ENCODE assay signal across 9 mouse cellular contexts in genomic region chr14:24762468-24763274, GRCm38 (mm10).
A peak's percentile ranks its signal among the peaks of the same experiment; 100 is the strongest.
DNase-seq lines count a peak whose midpoint lies in the region; ATAC-seq and TF ChIP-seq lines count a peak whose summit lies in the region.
"Had no signal": no experiment of that assay in that cellular context is flagged by ENCODE, and none has a peak within 500 bp of the region (broad histone marks: within the 10 kb centered on the region; RNA-seq: fewer than 3 reads in every experiment).

No protein-coding gene starts in this region.

- 0 out of 2 replicates have a peak, but pooled peaks cover 2% of the 10 kb centered on the region for H3K4me1 ChIP-seq in lung, postnatal 0 days (ENCODE audit: insufficient read depth, low read depth, low read length)
- peaks cover 79% of the 10 kb centered on the region for H3K4me1 ChIP-seq in forebrain, embryonic 13.5 days
- peaks cover 40% of the 10 kb centered on the region for H3K4me1 ChIP-seq in limb, embryonic 13.5 days
- peaks cover 3% of the 10 kb centered on the region; the same call in 1 of the 2 replicates for H3K4me1 ChIP-seq in stomach, embryonic 14.5 days (ENCODE audit: control insufficient read depth, insufficient read depth, low read length)
- H3K4me1 ChIP-seq in heart, embryonic 12.5 days (replicated peaks) = peaks cover 19% of the 10 kb centered on the region

- peak; percentile 27 for TF ChIP-seq CTCF in lung, postnatal 0 days (IDR thresholded peaks at IDR 0.05)

- no peak overlapping the region for H3K4me3 ChIP-seq in lung, postnatal 0 days (ENCODE audit: low read depth, low read length)
- no peak overlapping the region for H3K4me3 ChIP-seq in forebrain, embryonic 13.5 days
- no peak overlapping the region for H3K4me3 ChIP-seq in limb, embryonic 13.5 days
- no peak overlapping the region for H3K4me3 ChIP-seq in stomach, embryonic 14.5 days (ENCODE audit: low read depth, low read length)
- no peak overlapping the region for H3K4me3 ChIP-seq in heart, embryonic 12.5 days

- DNase-seq in lung, postnatal 0 days (ENCODE audit: low spot score) = no peak
- DNase-seq in lung, adult 18-20 months = no peak
- DNase-seq in frontal cortex, postnatal 25 days (ENCODE audit: low spot score in 2 of 2) = no peak
- DNase-seq in heart, adult 11 months = no peak
- DNase-seq: lung, postnatal 4 days had no signal

- H3K4me2 ChIP-seq in lung, postnatal 0 days (replicated peaks; ENCODE audit: low read depth, low read length) = no peak overlapping the region
- no peak overlapping the region for H3K4me2 ChIP-seq in forebrain, embryonic 13.5 days
- no peak overlapping the region for H3K4me2 ChIP-seq in limb, embryonic 13.5 days (replicated peaks)
- no peak overlapping the region for H3K4me2 ChIP-seq in stomach, embryonic 14.5 days (replicated peaks; ENCODE audit: low read depth, low read length)
- no peak overlapping the region for H3K4me2 ChIP-seq in heart, embryonic 12.5 days

- H3K27ac ChIP-seq in lung, postnatal 0 days (ENCODE audit: low read length) = no peak overlapping the region
- peak overlapping the region; percentile 88 for H3K27ac ChIP-seq in forebrain, embryonic 13.5 days
- H3K27ac ChIP-seq in limb, embryonic 13.5 days = no peak overlapping the region
- no peak overlapping the region for H3K27ac ChIP-seq in stomach, embryonic 14.5 days (ENCODE audit: low read length)
- H3K27ac ChIP-seq in heart, embryonic 12.5 days (ENCODE audit: poor library complexity, severe bottlenecking) = no peak overlapping the region

- no peak overlapping the region for H3K9ac ChIP-seq in lung, postnatal 0 days (replicated peaks; ENCODE audit: low read depth)
- peak overlapping the region; percentile 41; the same call in 1 of the 2 replicates for H3K9ac ChIP-seq in forebrain, embryonic 13.5 days
- H3K9ac ChIP-seq in limb, embryonic 13.5 days = no peak overlapping the region
- no peak overlapping the region for H3K9ac ChIP-seq in stomach, embryonic 14.5 days (replicated peaks; ENCODE audit: low read depth, low read length)
- H3K9ac ChIP-seq in heart, embryonic 12.5 days = no peak overlapping the region

- no peaks in the 10 kb centered on the region for H3K36me3 ChIP-seq in lung, postnatal 0 days (ENCODE audit: insufficient read depth, low read length)
- no peaks in the 10 kb centered on the region for H3K36me3 ChIP-seq in forebrain, embryonic 13.5 days (ENCODE audit: poor library complexity, severe bottlenecking)
- no peaks in the 10 kb centered on the region for H3K36me3 ChIP-seq in limb, embryonic 13.5 days
- no peaks in the 10 kb centered on the region for H3K36me3 ChIP-seq in stomach, embryonic 14.5 days (ENCODE audit: control insufficient read depth, insufficient read depth, low read length)
- no peaks in the 10 kb centered on the region for H3K36me3 ChIP-seq in heart, embryonic 12.5 days

- 16% methylated on average over 7 of the region's 7 CpGs for WGBS in lung, postnatal 0 days
- WGBS in forebrain, embryonic 13.5 days = 12% methylated on average over 7 of the region's 7 CpGs
- WGBS in limb, embryonic 13.5 days = 12% methylated on average over 7 of the region's 7 CpGs
- WGBS in stomach, embryonic 14.5 days = 12% methylated on average over 7 of the region's 7 CpGs
- WGBS in heart, embryonic 12.5 days = 16% methylated on average over 7 of the region's 7 CpGs

- no peaks in the 10 kb centered on the region for H3K9me3 ChIP-seq in lung, postnatal 0 days (ENCODE audit: low read length)
- H3K9me3 ChIP-seq in forebrain, embryonic 13.5 days (replicated peaks) = no peaks in the 10 kb centered on the region
- no peaks in the 10 kb centered on the region for H3K9me3 ChIP-seq in limb, embryonic 13.5 days
- no peaks in the 10 kb centered on the region for H3K9me3 ChIP-seq in stomach, embryonic 14.5 days (ENCODE audit: control insufficient read depth, low read depth, low read length)
- no peaks in the 10 kb centered on the region for H3K9me3 ChIP-seq in heart, embryonic 12.5 days (replicated peaks)

- no peak for TF ChIP-seq EP300 in lung, postnatal 0 days (IDR thresholded peaks at IDR 0.05)

- H3K27me3 ChIP-seq in lung, postnatal 0 days (replicated peaks; ENCODE audit: insufficient read depth, low read length) = no peaks in the 10 kb centered on the region
- H3K27me3 ChIP-seq in forebrain, embryonic 13.5 days = no peaks in the 10 kb centered on the region
- no peaks in the 10 kb centered on the region for H3K27me3 ChIP-seq in limb, embryonic 13.5 days
- H3K27me3 ChIP-seq in stomach, embryonic 14.5 days (ENCODE audit: control insufficient read depth, insufficient read depth, low read length) = no peaks in the 10 kb centered on the region
- H3K27me3 ChIP-seq in heart, embryonic 12.5 days (replicated peaks) = 0 out of 2 replicates have a peak, but pooled peaks cover 11% of the 10 kb centered on the region

- ATAC-seq in lung, postnatal 0 days = no peak
- ATAC-seq in forebrain, embryonic 13.5 days = peak; percentile 77
- peak; percentile 32; the same call in 1 of the 2 replicates for ATAC-seq in limb, embryonic 13.5 days (ENCODE audit: low FRiP score, low read depth)
- ATAC-seq in stomach, embryonic 14.5 days (ENCODE audit: insufficient number of reproducible peaks, insufficient read depth, low FRiP score, low read depth) = peak; percentile 53; the same call in 1 of the 2 replicates
- no peak for ATAC-seq in heart, embryonic 12.5 days (ENCODE audit: insufficient number of reproducible peaks, low FRiP score)

Comparison
In these comparisons a context has a peak if more than half of its experiments do, and no peak if none do; other contexts are left out.
1. ATAC-seq: peak in forebrain, embryonic 13.5 days (single experiment), limb, embryonic 13.5 days (single experiment) and stomach, embryonic 14.5 days (single experiment); none in lung, postnatal 0 days (single experiment) and heart, embryonic 12.5 days (single experiment).